Mouse (Mus musculus) E14TG2a.4 (cell line): ENCODE measurements around the gene Ushbp1.

Source experiments
- CTCF ChIP-seq: conservative IDR thresholded peaks from 2 replicates; pipeline ENCODE4 v1.5.1; 2014; ENCODE audit warnings: low read length
- POU5F1 ChIP-seq: IDR thresholded peaks from 2 replicates; pipeline ENCODE4 v1.6.1; 2014; ENCODE audit warnings: low read length, borderline replicate concordance

DNA sequence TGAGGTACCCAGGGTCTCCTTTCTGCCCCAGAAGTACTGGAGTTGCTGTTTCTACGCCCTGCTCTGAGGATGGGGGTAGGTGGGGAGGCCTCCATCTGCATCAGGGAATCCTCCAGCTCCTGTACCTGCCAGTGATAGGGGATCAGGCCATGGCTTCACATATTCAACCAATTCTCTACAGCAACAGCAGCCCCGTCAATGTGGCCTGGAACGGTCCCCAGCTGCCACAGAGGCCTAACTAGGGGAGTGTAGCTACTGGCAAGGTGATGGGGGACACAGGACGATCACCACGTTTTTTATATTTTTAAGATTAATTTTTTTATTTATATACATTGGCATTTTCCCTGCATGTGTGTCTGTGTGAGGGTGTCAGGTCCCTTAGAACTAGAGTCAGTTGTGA, 3.2 kb downstream of the Ushbp1 start:
- no peak for TF ChIP-seq CTCF
- TF ChIP-seq POU5F1 = no peak
